Mouse (Mus musculus) hematopoietic stem cell, adult 5-6 weeks (primary cell): ENCODE results near the gene Dctn5. TPM values are rescaled to one million over a fixed set of nuclear protein-coding genes. Genes with fewer than 3 reads are reported as not detected.

Experiments used
- ATAC-seq, 2 experiments: fragments of 125-278 bp in 1 of 2; replicated peaks in 1 of 2; 2 replicates each; pipeline ENCODE4 v1.8.0; 2016 to 2017; ENCODE audit warnings: inconsistent platforms in 2 of 2, mild to moderate bottlenecking in 2 of 2, moderate number of reproducible peaks in 2 of 2, low read depth in 1 of 2, moderate TSS enrichment in 1 of 2; ENCODE audit not compliant: low FRiP score in 2 of 2, poor library complexity in 2 of 2, severe bottlenecking in 2 of 2, insufficient read depth in 1 of 2, low TSS enrichment in 1 of 2
- total RNA-seq: library from RNA; stranded (forward); fragments of 172-1452, 232-1000 nt; gene quantifications from 2 replicates; pipeline ENCODE4 v1.2.3, GENCODE M21; 2017

Dctn5 gene
- total RNA-seq, 1 experiment from 2014 or later: 73.5 TPM

DNA sequence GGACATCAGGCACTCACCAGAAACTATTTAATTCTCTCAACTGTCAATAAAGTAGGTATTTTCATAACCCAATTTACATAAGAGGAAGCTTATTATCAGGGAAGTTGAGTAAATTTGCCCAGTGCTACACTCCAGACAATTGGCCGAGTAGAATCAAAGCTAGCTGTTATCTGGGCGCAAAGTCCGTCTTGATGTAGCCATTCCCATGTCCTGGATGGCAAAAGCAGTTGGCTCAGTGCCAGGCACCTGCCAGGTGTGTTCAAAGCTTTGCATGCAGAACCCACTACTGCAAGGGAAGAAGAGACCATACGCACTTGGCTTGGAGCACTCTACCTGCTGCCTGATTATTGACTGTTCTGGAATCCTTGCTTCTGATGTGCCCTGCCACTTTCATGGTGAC, 19.6 kb downstream of the Dctn5 start:
- ATAC-seq: no peak

GRCm38 (mm10) chr7:122158488-122158887, 25.6 kb downstream of the Dctn5 start:
- no peak for ATAC-seq

DNA sequence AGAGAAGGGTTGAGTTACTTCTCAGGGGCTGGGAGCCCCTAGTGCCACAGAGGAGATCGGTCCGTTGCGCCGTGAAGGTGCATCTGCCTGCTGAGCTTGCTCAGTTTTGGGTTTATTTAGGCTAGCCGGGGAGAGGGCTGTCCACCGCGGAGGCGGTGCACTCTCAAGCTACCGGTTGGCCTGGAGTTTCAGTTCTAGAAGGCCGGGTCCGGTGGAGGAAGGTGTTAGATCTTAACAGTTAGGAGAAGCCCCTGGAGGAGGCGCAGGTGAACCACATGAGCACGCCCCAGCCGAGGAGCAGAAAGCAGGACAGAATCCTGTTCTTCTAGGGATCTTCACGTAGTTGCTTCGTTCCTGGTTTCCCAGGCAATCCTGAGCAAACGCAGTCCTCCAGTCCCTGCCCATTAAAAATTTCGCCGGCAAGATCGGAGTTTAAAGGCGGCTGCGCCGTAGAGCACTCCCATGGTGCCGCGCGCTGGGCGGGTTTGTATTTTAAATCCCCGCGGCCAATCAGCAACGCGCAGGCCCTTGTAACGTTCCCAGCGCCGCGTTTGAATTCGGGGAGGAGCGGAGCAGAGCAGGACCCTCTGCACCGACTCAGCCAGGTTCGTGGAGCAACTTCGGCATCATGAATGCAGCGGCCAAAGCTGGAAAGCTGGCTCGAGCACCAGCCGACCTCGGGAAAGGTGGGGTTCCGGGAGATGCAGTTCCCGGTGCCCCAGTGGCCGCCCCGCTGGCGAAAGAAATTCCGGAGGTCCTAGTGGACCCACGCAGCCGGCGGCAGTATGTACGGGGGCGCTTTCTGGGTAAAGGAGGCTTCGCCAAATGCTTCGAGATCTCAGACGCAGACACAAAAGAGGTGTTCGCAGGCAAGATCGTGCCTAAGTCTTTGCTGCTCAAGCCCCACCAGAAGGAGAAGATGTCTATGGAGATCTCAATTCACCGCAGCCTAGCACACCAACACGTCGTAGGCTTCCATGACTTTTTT, 26.4 kb downstream of the Dctn5 start, which contains the start of gene Plk1:
Gene Plk1 (plus strand): TSS at position 525 of the 988 bp plus-strand sequence.
- peak; percentile 83 for ATAC-seq

GRCm38 (mm10) chr7:122160037-122160436, 27.2 kb downstream of the Dctn5 start:
- ATAC-seq: no peak

DNA sequence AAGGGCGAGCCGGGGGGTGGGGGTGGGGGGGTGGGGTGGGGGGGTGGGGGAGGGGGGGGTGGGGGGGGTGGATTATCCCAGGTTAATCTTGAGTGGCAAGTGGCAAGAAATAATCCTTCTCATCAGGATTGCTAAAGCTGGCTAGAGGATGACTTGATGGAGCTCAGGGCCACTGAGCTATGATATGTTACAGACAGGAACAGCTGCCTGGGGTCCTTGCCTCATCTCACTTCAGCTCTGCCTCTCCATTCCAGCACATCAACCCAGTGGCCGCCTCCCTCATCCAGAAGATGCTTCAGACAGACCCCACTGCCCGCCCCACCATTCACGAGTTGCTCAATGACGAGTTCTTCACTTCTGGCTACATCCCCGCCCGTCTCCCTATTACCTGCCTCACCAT, 30.9 kb downstream of the Dctn5 start:
- ATAC-seq: no peak

DNA sequence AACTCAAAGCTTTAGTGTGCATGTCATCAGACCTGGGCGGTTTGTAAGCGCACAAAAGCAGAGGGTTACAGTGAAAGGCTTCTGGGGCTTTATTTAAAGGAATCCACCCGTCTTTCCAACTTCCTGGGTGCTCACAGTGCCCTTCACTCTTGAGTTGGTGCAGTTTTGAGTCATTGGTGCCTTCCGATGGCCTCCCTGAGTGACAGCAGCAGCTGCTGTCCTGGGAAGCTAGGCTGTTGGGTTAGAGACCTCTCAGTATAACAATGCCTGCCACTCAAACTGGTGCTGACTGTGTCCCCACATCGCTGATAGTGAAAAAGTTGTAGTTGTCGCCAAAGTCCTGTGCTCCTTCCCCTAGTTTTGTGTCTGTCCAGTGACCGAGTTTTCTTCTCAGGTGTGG, 34.4 kb downstream of the Dctn5 start:
- no peak for ATAC-seq

DNA sequence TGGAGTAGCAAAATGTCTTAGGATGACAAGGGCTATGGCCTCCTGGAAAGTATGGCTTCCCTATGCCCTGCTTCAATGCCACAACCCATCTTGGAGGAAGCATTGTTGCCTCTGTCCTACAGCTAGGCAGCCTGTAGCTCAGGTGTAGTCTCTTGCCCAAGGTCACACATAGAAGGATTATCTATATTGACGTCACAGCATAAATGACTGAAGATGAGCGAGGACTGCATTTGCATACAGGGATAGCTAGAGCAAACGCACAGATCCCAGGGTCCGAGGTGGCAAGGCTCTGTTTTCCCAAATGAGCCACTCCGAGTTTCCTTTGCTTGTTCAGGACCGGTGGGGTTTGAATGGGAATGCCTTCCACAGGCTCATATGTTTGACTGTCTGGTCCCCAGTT, 37.9 kb downstream of the Dctn5 start:
- ATAC-seq: no peak

DNA sequence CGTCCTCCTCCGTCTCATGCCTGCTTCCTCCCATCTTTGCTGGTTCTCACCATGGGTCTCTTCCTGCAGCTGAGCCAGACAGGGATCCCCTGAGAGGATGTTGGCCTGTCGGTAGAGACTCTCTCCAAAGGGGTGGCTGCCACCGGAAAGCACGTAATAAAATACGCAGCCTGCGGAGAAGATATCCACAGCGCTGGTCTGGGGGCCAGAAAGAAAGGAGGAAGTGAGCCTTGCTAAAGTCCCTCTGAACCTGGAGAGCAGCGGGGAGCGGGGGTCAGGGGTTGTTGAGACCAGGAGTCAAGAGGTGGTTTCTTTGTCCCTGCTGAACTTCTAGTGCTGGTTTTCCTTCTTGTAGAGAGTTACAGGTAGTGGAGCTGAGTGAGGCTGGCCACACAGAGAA, 38.8 kb downstream of the Dctn5 start:
- peak; percentile 43 to 56 for ATAC-seq

DNA sequence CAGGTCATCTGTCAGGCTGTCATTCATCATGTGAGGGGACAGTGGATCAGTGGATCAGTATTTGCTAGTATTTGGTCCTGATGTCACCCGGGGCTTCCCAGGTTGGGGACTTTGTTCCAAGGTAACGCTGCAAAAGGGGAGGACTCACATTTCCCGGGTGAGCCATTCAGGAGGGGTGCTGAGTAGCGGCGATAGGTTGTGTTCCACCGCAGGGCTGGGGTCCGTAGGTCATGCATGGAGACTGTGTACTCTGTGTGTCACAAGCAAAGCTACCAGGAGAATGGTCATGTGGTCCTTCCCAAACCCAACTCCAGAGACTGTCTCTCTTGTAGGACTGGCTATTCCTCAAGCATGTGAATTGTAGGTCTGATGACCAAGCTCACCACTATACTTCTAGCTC, 47.9 kb downstream of the Dctn5 start:
- no peak for ATAC-seq

DNA sequence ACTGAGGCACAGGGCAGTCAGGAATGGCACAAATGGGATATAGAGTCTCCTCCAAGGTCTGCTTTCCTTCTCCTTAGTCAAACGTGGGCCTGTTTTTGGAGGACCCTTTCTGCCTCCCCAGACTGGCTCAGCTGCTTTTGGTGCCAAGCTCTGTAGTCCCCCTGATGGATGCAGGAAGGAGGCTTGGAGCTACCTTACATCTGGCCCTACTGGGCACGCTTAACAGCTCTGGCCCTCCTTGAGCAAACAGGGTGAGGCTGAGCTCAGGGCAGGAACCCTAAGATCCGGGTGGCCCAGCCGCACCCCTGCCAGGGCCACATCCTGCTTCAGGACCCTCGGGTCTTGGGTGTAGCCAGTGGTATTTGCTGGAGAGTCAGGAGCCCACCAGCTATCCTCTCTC, 51.7 kb downstream of the Dctn5 start:
- no peak for ATAC-seq

DNA sequence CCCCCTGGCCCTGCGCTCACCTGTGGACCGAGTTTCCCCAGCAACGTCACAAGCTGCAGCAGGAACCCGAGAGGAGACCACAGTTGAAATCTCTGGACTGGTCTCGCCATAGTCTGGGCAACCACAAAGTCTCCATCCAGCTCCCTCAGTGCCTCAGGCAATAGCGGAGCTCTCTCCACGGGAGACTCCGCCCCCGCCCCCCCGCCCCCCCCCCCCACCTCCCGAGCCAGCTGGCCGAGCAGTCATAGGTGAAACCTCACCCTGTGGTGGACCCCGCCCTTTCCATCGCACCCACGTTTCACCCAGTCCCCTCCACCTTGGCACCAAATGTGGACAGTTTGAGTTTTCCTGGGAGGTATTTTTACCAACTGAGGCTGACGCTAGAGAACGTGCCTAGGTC, 53.2 kb downstream of the Dctn5 start, which contains the start of gene Ern2:
Gene Ern2 (minus strand): TSS at position 165 of the 400 bp plus-strand sequence.
- no peak for ATAC-seq

- ATAC-seq: peak; percentile 68 to 76; a peak in 2 of 4 replicates
Measured at GRCm38 (mm10) chr7:122189484-122189883, 56.6 kb downstream of the Dctn5 start.

GRCm38 (mm10) chr7:122191097-122191496, 58.3 kb downstream of the Dctn5 start:
- ATAC-seq: no peak

DNA sequence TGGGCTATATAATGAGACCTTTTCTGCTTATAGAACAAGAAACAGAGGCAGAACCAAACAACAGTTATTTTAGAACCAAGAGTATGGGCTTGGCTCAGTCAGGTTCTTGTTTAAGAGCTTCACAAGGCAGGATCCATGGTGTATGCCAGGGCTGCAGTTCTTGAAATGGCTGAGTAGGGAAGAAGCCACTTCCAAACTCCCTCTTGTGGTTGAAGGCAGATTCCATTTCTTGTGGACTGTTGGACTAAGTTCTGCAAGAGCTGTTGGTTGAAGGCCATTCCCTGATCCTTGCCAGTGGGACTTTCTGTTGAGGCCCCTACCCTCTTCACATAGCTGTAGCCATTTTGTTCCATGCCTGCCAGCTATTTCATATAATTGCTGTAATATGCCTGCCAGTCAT, 61.1 kb downstream of the Dctn5 start:
- no peak for ATAC-seq

- ATAC-seq: 0 out of 4 replicates have a peak, but pooled peaks of 1 of the 2 experiments have one; percentile 14
Measured at GRCm38 (mm10) chr7:122196771-122197170, 63.9 kb downstream of the Dctn5 start.

DNA sequence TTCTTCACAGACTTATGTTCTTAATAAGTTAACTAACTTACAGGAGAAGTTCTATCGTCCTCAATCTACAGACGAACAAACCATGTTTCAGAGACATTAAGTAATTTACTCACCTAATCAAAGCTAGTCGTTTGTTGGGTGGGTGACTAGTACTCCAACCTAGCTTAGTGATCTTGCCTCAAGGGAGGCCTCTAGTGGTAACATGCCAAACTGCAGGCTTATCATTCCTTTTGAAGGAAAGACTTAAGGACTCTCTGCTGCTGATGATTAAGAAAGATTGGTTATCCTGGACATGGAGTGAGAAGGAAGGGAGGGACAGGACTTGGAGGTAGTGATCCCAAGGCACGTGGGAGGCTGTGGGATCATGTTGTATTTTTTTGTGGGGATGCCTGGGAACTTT, 64.5 kb downstream of the Dctn5 start:
- ATAC-seq: peak; percentile 56 to 57; a peak in 2 of 4 replicates
